Mouse (Mus musculus) heart, embryonic 11.5 days (tissue): ENCODE results near the gene Mrpl40. TPM values are rescaled to one million over a fixed set of nuclear protein-coding genes. Genes with fewer than 3 reads are reported as not detected.

Experiments
- ATAC-seq: fragments of 200-750 bp; cut with Nextera tagmentation; replicated peaks from 2 replicates; pipeline ENCODE4 v1.8.0; 2017; ENCODE audit warnings: moderate library complexity; ENCODE audit not compliant: insufficient number of reproducible peaks, low FRiP score, low TSS enrichment
- H3K27ac ChIP-seq: fragments of 300-500 bp; sonication (generic); 2 replicates; pipeline ENCODE4 v1.5.1; 2014; ENCODE audit warnings: mild to moderate bottlenecking, low read depth, low read length
- H3K27me3 ChIP-seq: fragments of 300-500 bp; sonication (generic); 2 replicates; pipeline ENCODE4 v1.6.1; 2014; ENCODE audit warnings: mild to moderate bottlenecking, low read length, mixed read lengths; ENCODE audit not compliant: control insufficient read depth, insufficient read depth
- H3K36me3 ChIP-seq: fragments of 300-500 bp; sonication (generic); 2 replicates; pipeline ENCODE4 v1.6.1; 2014; ENCODE audit warnings: mild to moderate bottlenecking, low read length, moderate library complexity, mixed read lengths; ENCODE audit not compliant: control insufficient read depth, insufficient read depth
- H3K4me1 ChIP-seq: fragments of 300-500 bp; sonication (generic); 2 replicates; pipeline ENCODE4 v1.6.1; 2014; ENCODE audit warnings: low read length; ENCODE audit not compliant: control insufficient read depth, insufficient read depth
- H3K4me2 ChIP-seq: fragments of 300-500 bp; sonication (generic); 2 replicates; pipeline ENCODE4 v1.6.1; 2014; ENCODE audit warnings: mild to moderate bottlenecking, moderate library complexity
- H3K4me3 ChIP-seq: fragments of 300-500 bp; sonication (generic); 2 replicates; pipeline ENCODE4 v1.5.1; 2014; ENCODE audit warnings: low read depth, low read length
- H3K9ac ChIP-seq: fragments of 300-500 bp; sonication (generic); 2 replicates; pipeline ENCODE4 v1.6.1; 2014; ENCODE audit warnings: mild to moderate bottlenecking, low read depth, low read length, moderate library complexity
- H3K9me3 ChIP-seq: fragments of 300-500 bp; sonication (generic); replicated peaks from 2 replicates; pipeline ENCODE4 v1.6.1; 2016; ENCODE audit warnings: low read length; ENCODE audit not compliant: control insufficient read depth
- WGBS: fragments of 180-500 bp; shearing (Covaris S2); extraction: QIAGEN DNeasy Blood & Tissue Kit; methylation state at CpG from one replicate; pipeline ENCODE4 v1.1.7; 2014; ENCODE audit not compliant: insufficient replicate concordance; 5-methylcytosine and 5-hydroxymethylcytosine counted together
- polyA plus RNA-seq: library from polyadenylated mRNA; unstranded; fragments of >200 nt; fragmentation: Nextera tagmentation; extraction: Ambion mirVana; gene quantifications from 2 replicates; pipeline ENCODE4 v1.2.1, GENCODE M21; 2014

Mrpl40 gene
- 93.8 and 105 TPM in 2 replicates for polyA plus RNA-seq

- peak within 1 kb of the TSS; percentile 68 for H3K4me2 ChIP-seq
- peak within 1 kb of the TSS; percentile 89 for H3K27ac ChIP-seq
- peaks cover 31% of the 10 kb centered on the region for H3K36me3 ChIP-seq
- H3K4me1 ChIP-seq = no peaks in the 10 kb centered on the region; the same call in 1 of the 2 replicates
- H3K9me3 ChIP-seq = no peaks in the 10 kb centered on the region
- H3K9ac ChIP-seq = peak within 1 kb of the TSS; percentile 72
- under 1% methylated on average over 83 of the region's 93 CpGs for WGBS
- peak within 1 kb of the TSS; percentile 84 for H3K4me3 ChIP-seq
- H3K27me3 ChIP-seq = no peaks in the 10 kb centered on the region
- peak; percentile 94 for ATAC-seq
These were observed at the start of gene Mrpl40, which contains the start of gene Hira for GRCm38 (mm10) chr16:18876442-18877308. Gene Mrpl40, minus strand, starts transcription at chr16:18876862. Gene Hira, plus strand, starts transcription at chr16:18877037.

GRCm38 (mm10) chr16:18921771-18922170, 45.1 kb upstream of the Mrpl40 start:
- Histone ChIP-seq H3K27me3 (no peaks in the 10 kb centered on the region), H3K4me3 (no peak overlapping the region), H3K9me3 (no peaks in the 10 kb centered on the region), H3K27ac (no peak overlapping the region), H3K9ac (no peak overlapping the region), H3K36me3 (peaks cover 34% of the 10 kb centered on the region), H3K4me1 (no peaks in the 10 kb centered on the region), H3K4me2 (no peak overlapping the region)
- ATAC-seq = no peak
- 87% methylated on average over 2 of the region's 2 CpGs for WGBS

- H3K4me3 ChIP-seq = no peak overlapping the region
- no peaks in the 10 kb centered on the region for H3K9me3 ChIP-seq
- H3K36me3 ChIP-seq = peaks cover 20% of the 10 kb centered on the region
- H3K9ac ChIP-seq = no peak overlapping the region
- 94% methylated on average over 4 of the region's 4 CpGs for WGBS
- no peaks in the 10 kb centered on the region for H3K27me3 ChIP-seq
- H3K4me2 ChIP-seq = no peak overlapping the region
- H3K27ac ChIP-seq = no peak overlapping the region
- no peaks in the 10 kb centered on the region for H3K4me1 ChIP-seq
- ATAC-seq = no peak
These were observed 39.4 kb upstream of the Mrpl40 start for GRCm38 (mm10) chr16:18916064-18916463.

- no peak overlapping the region for H3K4me2 ChIP-seq
- ATAC-seq = no peak
- 94% methylated on average over 1 of the region's 1 CpGs for WGBS
These were observed 29.0 kb upstream of the Mrpl40 start for GRCm38 (mm10) chr16:18905648-18906047.

GRCm38 (mm10) chr16:18896429-18896828, 19.8 kb upstream of the Mrpl40 start:
- Histone ChIP-seq H3K4me1 (no peaks in the 10 kb centered on the region), H3K9me3 (no peaks in the 10 kb centered on the region), H3K9ac (no peak overlapping the region), H3K4me2 (no peak overlapping the region), H3K27me3 (no peaks in the 10 kb centered on the region), H3K36me3 (peaks cover 15% of the 10 kb centered on the region), H3K4me3 (no peak overlapping the region), H3K27ac (no peak overlapping the region)
- 70% methylated on average over 10 of the region's 10 CpGs for WGBS
- ATAC-seq = no peak

More at GRCm38 (mm10) chr16:18905648-18906047, 29.0 kb upstream of the Mrpl40 start:
- peaks cover 5% of the 10 kb centered on the region for H3K36me3 ChIP-seq
- no peaks in the 10 kb centered on the region for H3K4me1 ChIP-seq
- no peaks in the 10 kb centered on the region for H3K9me3 ChIP-seq
- H3K27me3 ChIP-seq = no peaks in the 10 kb centered on the region
- no peak overlapping the region for H3K27ac ChIP-seq
- H3K9ac ChIP-seq = no peak overlapping the region
- no peak overlapping the region for H3K4me3 ChIP-seq

- Histone ChIP-seq H3K36me3 (peaks cover 15% of the 10 kb centered on the region), H3K4me3 (no peak overlapping the region), H3K4me2 (no peak overlapping the region), H3K27ac (no peak overlapping the region), H3K4me1 (no peaks in the 10 kb centered on the region), H3K9ac (no peak overlapping the region), H3K9me3 (no peaks in the 10 kb centered on the region), H3K27me3 (no peaks in the 10 kb centered on the region)
- ATAC-seq = no peak
- whole genome bisulfite sequencing = 77% methylated on average over 3 of the region's 3 CpGs
These were observed 18.6 kb upstream of the Mrpl40 start for GRCm38 (mm10) chr16:18895249-18895648.

DNA sequence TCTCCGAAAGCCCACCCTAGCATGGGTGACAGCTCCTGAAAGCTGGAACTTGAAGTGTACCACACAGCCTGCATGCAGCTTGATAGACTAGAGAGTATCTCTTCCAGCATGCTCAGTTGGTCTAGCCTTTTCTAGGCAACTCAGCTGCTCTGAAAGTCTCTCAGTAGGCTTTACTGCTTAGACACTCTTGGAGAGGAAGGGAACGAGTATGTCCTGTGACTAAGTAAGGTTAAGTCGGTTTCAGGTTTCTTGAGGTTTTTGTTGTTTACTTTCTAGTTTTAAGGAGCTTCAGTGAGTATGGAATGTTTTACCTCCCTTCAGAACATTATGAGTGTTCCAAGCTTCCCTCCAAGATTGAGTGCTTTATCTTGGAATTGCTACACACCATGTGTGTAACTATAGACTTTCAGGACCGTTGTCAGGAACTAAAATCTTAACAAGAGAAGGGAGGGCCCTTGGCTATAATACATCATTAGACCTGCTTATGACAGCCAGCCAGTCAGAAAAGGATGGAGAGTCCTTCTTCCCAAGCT, 17.2 kb upstream of the Mrpl40 start:
- Histone ChIP-seq H3K9ac (no peak overlapping the region), H3K4me3 (no peak overlapping the region), H3K27me3 (no peaks in the 10 kb centered on the region), H3K27ac (no peak overlapping the region), H3K4me2 (no peak overlapping the region), H3K4me1 (no peaks in the 10 kb centered on the region), H3K36me3 (peaks cover 9% of the 10 kb centered on the region), H3K9me3 (no peaks in the 10 kb centered on the region)
- WGBS = 79% methylated on average over 4 of the region's 4 CpGs
- ATAC-seq = no peak

GRCm38 (mm10) chr16:18884044-18884443, 7.4 kb upstream of the Mrpl40 start:
- Histone ChIP-seq H3K36me3 (peaks cover 9% of the 10 kb centered on the region), H3K4me2 (no peak overlapping the region), H3K27ac (no peak overlapping the region), H3K9ac (no peak overlapping the region), H3K9me3 (no peaks in the 10 kb centered on the region), H3K4me1 (no peaks in the 10 kb centered on the region; the same call in 1 of the 2 replicates), H3K4me3 (no peak overlapping the region), H3K27me3 (no peaks in the 10 kb centered on the region)
- no peak for ATAC-seq
